Mouse (Mus musculus): ENCODE measurements around the gene Nrxn2. TPM values are rescaled to one million over a fixed set of nuclear protein-coding genes. Genes with fewer than 3 reads are reported as not detected.

Nrxn2 gene
- total and polyA plus RNA-seq, 3 experiments, result 0.03 to 0.16 TPM; not detected in 1

DNA sequence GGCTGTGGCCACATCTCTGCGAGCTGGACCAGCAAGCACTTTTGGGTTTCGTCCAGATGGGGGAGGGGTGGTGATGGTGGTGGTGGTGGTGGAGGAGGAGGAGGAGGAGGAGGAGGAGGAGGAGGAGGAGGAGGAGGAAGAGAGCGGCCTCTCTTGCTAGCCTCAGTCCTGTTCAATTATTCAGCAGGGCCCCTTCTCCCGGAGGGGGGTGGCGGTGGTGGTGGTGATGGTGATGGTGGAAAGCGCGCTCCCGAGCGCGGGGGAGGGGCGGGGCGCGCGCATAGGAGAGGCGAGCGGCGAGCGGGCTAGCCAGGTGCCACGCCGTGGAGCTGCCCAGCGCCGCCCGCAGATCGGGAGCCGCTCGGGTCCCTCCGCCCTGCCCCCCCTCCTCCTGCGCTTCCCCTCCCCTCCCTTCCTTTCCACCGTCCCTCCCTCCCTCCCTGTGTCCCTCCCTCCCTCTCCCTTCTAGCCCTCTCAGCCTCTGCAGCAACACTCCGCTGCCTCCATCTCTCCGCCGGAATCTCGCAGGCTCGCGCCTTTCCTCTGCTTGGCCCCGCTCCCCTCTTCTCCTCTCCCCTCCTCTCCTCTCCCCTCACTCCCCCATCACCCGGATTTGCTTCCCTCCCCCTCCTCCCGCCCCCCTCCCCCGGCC, 78.7 kb downstream of the Nrxn2 start:
- no peak overlapping the region for H3K4me3 ChIP-seq (ENCODE audit: low read depth, low read length)
- peaks cover 11% of the 10 kb centered on the region; the same call in 1 of the 2 replicates for H3K27me3 ChIP-seq (ENCODE audit: insufficient read depth, low read length)
- no peaks in the 10 kb centered on the region for H3K9me3 ChIP-seq (replicated peaks)
- DNase-seq (ENCODE audit: low spot score) (no peak), ATAC-seq (ENCODE audit: extremely low read depth, insufficient number of reproducible peaks, low FRiP score, poor library complexity, severe bottlenecking) (no peak)
- TF ChIP-seq CTCF (IDR thresholded peaks at IDR 0.05; ENCODE audit: low read depth, low read length) (no peak), TAL1 (conservative IDR thresholded peaks at IDR 0.05; ENCODE audit: low read depth, low read length) (no peak), GATA1 (IDR thresholded peaks at IDR 0.05; ENCODE audit: borderline replicate concordance, low read length) (no peak), POLR2AphosphoS5 (IDR thresholded peaks at IDR 0.05; ENCODE audit: insufficient replicate concordance, low read depth, low read length) (no peak), GATA2 (IDR thresholded peaks at IDR 0.05; ENCODE audit: borderline replicate concordance, low read depth, low read length) (no peak)
- no peaks in the 10 kb centered on the region for H3K4me1 ChIP-seq (ENCODE audit: insufficient read depth, low read depth, low read length)
- no peaks in the 10 kb centered on the region for H3K36me3 ChIP-seq (replicated peaks)

DNA sequence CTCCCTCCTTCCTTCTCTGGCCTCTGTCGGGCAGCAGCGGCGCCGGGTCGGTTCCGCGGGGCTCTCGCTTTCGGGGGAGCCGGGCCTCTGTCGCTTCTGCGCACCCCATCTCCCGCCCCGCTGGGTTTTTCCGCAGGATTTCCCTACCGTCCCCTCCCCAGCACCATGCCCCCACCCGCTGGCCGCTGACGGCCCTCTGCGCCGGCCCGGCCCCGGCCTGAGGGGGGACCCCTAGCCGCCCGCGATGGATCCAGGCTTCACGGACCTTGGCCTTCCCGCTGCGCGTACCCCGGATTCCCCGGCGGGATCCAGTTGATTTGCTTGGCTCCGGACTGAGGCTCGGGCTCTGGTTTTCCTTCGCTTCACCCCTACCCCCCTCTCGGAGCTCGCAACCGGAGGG, 79.3 kb downstream of the Nrxn2 start:
- Histone ChIP-seq H3K36me3 (replicated peaks) (no peaks in the 10 kb centered on the region), H3K4me1 (ENCODE audit: insufficient read depth, low read depth, low read length) (no peaks in the 10 kb centered on the region), H3K4me3 (ENCODE audit: low read depth, low read length) (no peak overlapping the region), H3K9me3 (replicated peaks) (no peaks in the 10 kb centered on the region), H3K27me3 (ENCODE audit: insufficient read depth, low read length) (peaks cover 12% of the 10 kb centered on the region; the same call in 1 of the 2 replicates)
- TF ChIP-seq TAL1 (conservative IDR thresholded peaks at IDR 0.05; ENCODE audit: low read depth, low read length) (no peak), GATA1 (IDR thresholded peaks at IDR 0.05; ENCODE audit: borderline replicate concordance, low read length) (no peak), CTCF (IDR thresholded peaks at IDR 0.05; ENCODE audit: low read depth, low read length) (no peak), GATA2 (IDR thresholded peaks at IDR 0.05; ENCODE audit: borderline replicate concordance, low read depth, low read length) (no peak), POLR2AphosphoS5 (IDR thresholded peaks at IDR 0.05; ENCODE audit: insufficient replicate concordance, low read depth, low read length) (no peak)
- no peak for ATAC-seq (ENCODE audit: extremely low read depth, insufficient number of reproducible peaks, low FRiP score, poor library complexity, severe bottlenecking)
- DNase-seq (ENCODE audit: low spot score), result no peak

DNA sequence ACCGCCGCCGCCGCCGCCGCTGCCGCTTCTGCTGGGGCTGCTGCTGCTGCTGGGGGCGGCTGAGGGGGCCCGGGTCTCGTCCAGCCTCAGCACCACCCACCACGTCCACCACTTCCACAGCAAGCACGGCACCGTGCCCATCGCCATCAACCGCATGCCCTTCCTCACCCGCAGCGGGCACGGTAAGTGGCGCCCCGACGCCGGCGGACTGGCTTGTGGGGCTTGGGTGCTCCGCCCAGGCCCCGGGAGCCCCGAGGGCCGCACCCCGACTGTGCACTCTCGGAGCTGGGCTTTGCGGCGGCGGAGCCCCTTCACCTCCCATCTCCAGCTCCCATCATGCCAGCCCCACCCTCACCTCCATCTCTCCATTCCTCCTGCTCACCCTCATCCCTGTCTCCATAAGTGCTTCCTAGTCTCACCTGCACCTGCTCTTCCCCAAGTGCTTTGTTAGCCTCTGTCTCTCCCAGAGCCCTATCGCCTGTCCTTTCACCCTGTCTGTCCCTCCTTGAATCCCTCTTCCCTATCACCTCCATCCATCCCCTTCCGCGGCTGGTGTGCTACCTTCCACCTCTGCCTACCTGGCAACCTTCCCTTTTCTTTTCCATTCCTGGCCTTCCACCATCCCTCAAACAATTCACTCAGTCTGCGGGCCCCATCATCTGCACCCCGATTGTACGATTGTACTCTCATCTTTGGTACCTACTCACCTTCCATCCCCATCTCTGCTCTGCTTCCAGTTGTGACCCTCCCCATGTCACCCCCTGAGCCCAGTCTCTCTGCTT, 80.0 kb downstream of the Nrxn2 start:
- TF ChIP-seq GATA2 (IDR thresholded peaks at IDR 0.05; ENCODE audit: borderline replicate concordance, low read depth, low read length) (no peak), GATA1 (IDR thresholded peaks at IDR 0.05; ENCODE audit: borderline replicate concordance, low read length) (no peak), CTCF (IDR thresholded peaks at IDR 0.05; ENCODE audit: low read depth, low read length) (no peak), TAL1 (conservative IDR thresholded peaks at IDR 0.05; ENCODE audit: low read depth, low read length) (no peak), POLR2AphosphoS5 (IDR thresholded peaks at IDR 0.05; ENCODE audit: insufficient replicate concordance, low read depth, low read length) (no peak)
- H3K27me3 ChIP-seq (ENCODE audit: insufficient read depth, low read length), result peaks cover 11% of the 10 kb centered on the region; the same call in 1 of the 2 replicates
- no peaks in the 10 kb centered on the region for H3K36me3 ChIP-seq (replicated peaks)

DNA sequence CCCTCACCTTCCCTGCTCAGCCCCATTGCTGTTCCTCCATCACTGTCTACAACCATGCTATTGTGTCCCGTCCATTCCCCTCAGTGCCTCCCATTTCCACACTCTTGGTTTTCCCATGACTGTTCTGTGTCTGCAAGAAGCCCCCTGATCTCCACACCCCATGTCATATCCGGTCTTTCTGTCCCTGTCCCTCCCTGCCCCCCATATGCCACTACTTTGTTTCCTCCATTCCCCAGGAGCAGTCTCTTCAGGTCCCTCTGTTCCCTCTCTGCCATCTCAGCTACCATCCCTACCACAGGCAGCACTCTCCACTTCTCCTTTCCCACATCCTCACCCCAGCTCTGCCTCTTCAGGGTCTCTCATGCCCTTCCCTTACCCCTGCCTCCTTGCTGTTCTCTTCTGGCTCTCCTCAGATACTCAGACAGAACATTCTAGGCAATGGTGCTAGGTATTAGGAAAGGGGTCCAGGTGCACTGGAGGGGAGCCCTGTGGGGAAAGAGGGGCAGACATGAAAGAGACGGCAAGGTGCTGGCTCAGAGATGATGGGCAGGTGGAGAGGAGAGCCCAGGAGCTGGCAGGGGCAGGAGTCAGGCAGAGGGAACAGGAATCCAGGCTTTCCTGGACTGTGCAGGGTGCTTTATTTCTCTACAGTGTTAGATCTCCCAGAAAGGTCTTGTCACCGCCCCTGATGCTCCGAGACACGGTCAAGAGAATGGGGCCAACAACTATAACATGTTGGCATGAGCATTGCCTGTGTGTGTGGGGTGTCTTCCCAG, 81.5 kb downstream of the Nrxn2 start:
- Histone ChIP-seq H3K4me3 (ENCODE audit: low read depth, low read length) (no peak overlapping the region), H3K36me3 (replicated peaks) (no peaks in the 10 kb centered on the region), H3K4me1 (ENCODE audit: insufficient read depth, low read depth, low read length) (no peaks in the 10 kb centered on the region), H3K27me3 (ENCODE audit: insufficient read depth, low read length) (peaks cover 14% of the 10 kb centered on the region; the same call in 1 of the 2 replicates), H3K9me3 (replicated peaks) (no peaks in the 10 kb centered on the region)
- DNase-seq (ENCODE audit: low spot score), result no peak
- ATAC-seq (ENCODE audit: extremely low read depth, insufficient number of reproducible peaks, low FRiP score, poor library complexity, severe bottlenecking), result no peak
- TF ChIP-seq TAL1 (conservative IDR thresholded peaks at IDR 0.05; ENCODE audit: low read depth, low read length) (no peak), GATA1 (IDR thresholded peaks at IDR 0.05; ENCODE audit: borderline replicate concordance, low read length) (no peak), POLR2AphosphoS5 (IDR thresholded peaks at IDR 0.05; ENCODE audit: insufficient replicate concordance, low read depth, low read length) (no peak), GATA2 (IDR thresholded peaks at IDR 0.05; ENCODE audit: borderline replicate concordance, low read depth, low read length) (no peak), CTCF (IDR thresholded peaks at IDR 0.05; ENCODE audit: low read depth, low read length) (no peak)

More for the DNA sequence above, 80.0 kb downstream of the Nrxn2 start:
- Histone ChIP-seq H3K4me1 (ENCODE audit: insufficient read depth, low read depth, low read length) (no peaks in the 10 kb centered on the region), H3K9me3 (replicated peaks) (no peaks in the 10 kb centered on the region), H3K4me3 (ENCODE audit: low read depth, low read length) (no peak overlapping the region)
- DNase-seq (ENCODE audit: low spot score) (no peak), ATAC-seq (ENCODE audit: extremely low read depth, insufficient number of reproducible peaks, low FRiP score, poor library complexity, severe bottlenecking) (no peak)

DNA sequence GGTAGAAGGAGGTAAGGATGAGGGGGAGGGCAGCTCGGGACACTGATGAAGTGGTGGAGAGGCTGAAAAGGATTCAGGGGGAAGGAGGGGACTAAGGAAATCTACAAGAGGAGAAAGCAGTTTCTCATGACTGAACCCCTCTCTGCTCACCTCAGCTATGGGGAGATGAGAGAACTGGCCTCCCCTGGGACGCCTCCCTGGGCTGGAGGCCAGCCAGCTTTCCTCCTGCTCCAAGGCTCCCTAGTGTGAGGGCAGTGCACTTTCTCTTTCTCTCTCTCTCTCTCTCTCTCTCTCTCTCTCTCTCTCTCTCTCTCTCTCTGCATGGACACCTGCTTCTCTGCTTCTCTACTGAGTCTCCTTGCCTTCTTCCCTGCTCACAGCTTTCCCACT, 82.1 kb downstream of the Nrxn2 start:
- TF ChIP-seq CTCF (IDR thresholded peaks at IDR 0.05; ENCODE audit: low read depth, low read length) (no peak), POLR2AphosphoS5 (IDR thresholded peaks at IDR 0.05; ENCODE audit: insufficient replicate concordance, low read depth, low read length) (no peak), TAL1 (conservative IDR thresholded peaks at IDR 0.05; ENCODE audit: low read depth, low read length) (no peak), GATA1 (IDR thresholded peaks at IDR 0.05; ENCODE audit: borderline replicate concordance, low read length) (no peak), GATA2 (IDR thresholded peaks at IDR 0.05; ENCODE audit: borderline replicate concordance, low read depth, low read length) (no peak)
- DNase-seq (ENCODE audit: low spot score), result no peak
- Histone ChIP-seq H3K4me3 (ENCODE audit: low read depth, low read length) (no peak overlapping the region), H3K36me3 (replicated peaks) (no peaks in the 10 kb centered on the region), H3K27me3 (ENCODE audit: insufficient read depth, low read length) (peaks cover 14% of the 10 kb centered on the region), H3K4me1 (ENCODE audit: insufficient read depth, low read depth, low read length) (no peaks in the 10 kb centered on the region), H3K9me3 (replicated peaks) (no peaks in the 10 kb centered on the region)
- no peak for ATAC-seq (ENCODE audit: extremely low read depth, insufficient number of reproducible peaks, low FRiP score, poor library complexity, severe bottlenecking)

All from G1E (cell line).